Mouse (Mus musculus) heart, embryonic 15.5 days (tissue): ENCODE results near the gene 2900026A02Rik. TPM values are rescaled to one million over a fixed set of nuclear protein-coding genes. Genes with fewer than 3 reads are reported as not detected.

Source experiments
- ATAC-seq: fragments of 200-750 bp; cut with Nextera tagmentation; replicated peaks from 2 replicates; pipeline ENCODE4 v1.8.0; 2017; ENCODE audit warnings: low read depth, moderate TSS enrichment; ENCODE audit not compliant: insufficient number of reproducible peaks, insufficient read depth, low FRiP score
- H3K27ac ChIP-seq: fragments of 300-500 bp; sonication (generic); 2 replicates; pipeline ENCODE4 v1.5.1; 2015; ENCODE audit warnings: mild to moderate bottlenecking, inconsistent platforms
- H3K27me3 ChIP-seq: fragments of 300-500 bp; sonication (generic); 2 replicates; pipeline ENCODE4 v1.6.1; 2015; ENCODE audit warnings: inconsistent platforms
- H3K36me3 ChIP-seq: fragments of 300-500 bp; sonication (generic); 2 replicates; pipeline ENCODE4 v1.6.1; 2015; ENCODE audit warnings: mild to moderate bottlenecking, inconsistent platforms
- H3K4me1 ChIP-seq: fragments of 300-500 bp; sonication (generic); replicated peaks from 2 replicates; pipeline ENCODE4 v1.6.1; 2015; ENCODE audit warnings: inconsistent platforms
- H3K4me2 ChIP-seq: fragments of 300-500 bp; sonication (generic); 2 replicates; pipeline ENCODE4 v1.6.1; 2015; ENCODE audit warnings: inconsistent platforms, mild to moderate bottlenecking, moderate library complexity
- H3K4me3 ChIP-seq: fragments of 300-500 bp; sonication (generic); 2 replicates; pipeline ENCODE4 v1.5.1; 2015; ENCODE audit warnings: mild to moderate bottlenecking, inconsistent platforms
- H3K9ac ChIP-seq: fragments of 300-500 bp; sonication (generic); 2 replicates; pipeline ENCODE4 v1.6.1; 2015; ENCODE audit warnings: mild to moderate bottlenecking, inconsistent platforms
- H3K9me3 ChIP-seq: fragments of 300-500 bp; sonication (generic); replicated peaks from 2 replicates; pipeline ENCODE4 v1.6.1; 2016; ENCODE audit warnings: inconsistent platforms
- WGBS: fragments of 180-500 bp; shearing (Covaris S2); methylation state at CpG from one replicate; pipeline ENCODE4 v1.1.7; 2015; ENCODE audit warnings: mixed read lengths; 5-methylcytosine and 5-hydroxymethylcytosine counted together
- polyA plus RNA-seq: library from polyadenylated mRNA; unstranded; fragments of >200 nt; fragmentation: Nextera tagmentation; extraction: Ambion mirVana; gene quantifications from 2 replicates; pipeline ENCODE4 v1.2.1, GENCODE M21; 2015

2900026A02Rik gene
- polyA plus RNA-seq, 1 experiment from 2014 or later, result 14.1 TPM

GRCm38 (mm10) chr5:113209898-113210297 lies 11.1 kb downstream of the 2900026A02Rik start:
- Histone ChIP-seq H3K27ac (peak overlapping the region; percentile 85), H3K4me2 (no peak overlapping the region), H3K36me3 (no peaks in the 10 kb centered on the region), H3K9ac (no peak overlapping the region), H3K9me3 (no peaks in the 10 kb centered on the region), H3K27me3 (no peaks in the 10 kb centered on the region), H3K4me3 (no peak overlapping the region), H3K4me1 (peaks cover 47% of the 10 kb centered on the region)
- ATAC-seq, result no peak
- 65% methylated on average over 13 of the region's 13 CpGs for WGBS

GRCm38 (mm10) chr5:113209401-113209750 lies 11.7 kb downstream of the 2900026A02Rik start:
- peaks cover 44% of the 10 kb centered on the region for H3K4me1 ChIP-seq
- WGBS, result 39% methylated on average over 11 of the region's 11 CpGs
- H3K4me2 ChIP-seq, result peak overlapping the region; percentile 3; the same call in 1 of the 2 replicates
- no peak overlapping the region for H3K4me3 ChIP-seq
- no peaks in the 10 kb centered on the region for H3K9me3 ChIP-seq
- H3K27me3 ChIP-seq, result no peaks in the 10 kb centered on the region
- peak overlapping the region; percentile 85 for H3K27ac ChIP-seq
- H3K36me3 ChIP-seq, result no peaks in the 10 kb centered on the region
- no peak for ATAC-seq
- no peak overlapping the region for H3K9ac ChIP-seq

GRCm38 (mm10) chr5:113208622-113209400 lies 12.2 kb downstream of the 2900026A02Rik start:
- Histone ChIP-seq H3K4me3 (no peak overlapping the region), H3K9ac (no peak overlapping the region), H3K27me3 (no peaks in the 10 kb centered on the region), H3K9me3 (no peaks in the 10 kb centered on the region), H3K4me2 (peak overlapping the region; percentile 3; the same call in 1 of the 2 replicates), H3K27ac (peak overlapping the region; percentile 85), H3K36me3 (no peaks in the 10 kb centered on the region), H3K4me1 (peaks cover 42% of the 10 kb centered on the region)
- WGBS, result 44% methylated on average over 11 of the region's 11 CpGs
- ATAC-seq, result peak; percentile 57

GRCm38 (mm10) chr5:113208048-113208447 lies 13.0 kb downstream of the 2900026A02Rik start:
- peaks cover 42% of the 10 kb centered on the region for H3K4me1 ChIP-seq

GRCm38 (mm10) chr5:113206670-113207352 lies 14.2 kb downstream of the 2900026A02Rik start:
- no peak overlapping the region for H3K9ac ChIP-seq
- peak overlapping the region; percentile 85 for H3K27ac ChIP-seq
- ATAC-seq, result no peak
- no peaks in the 10 kb centered on the region for H3K27me3 ChIP-seq
- no peak overlapping the region for H3K4me2 ChIP-seq
- H3K36me3 ChIP-seq, result no peaks in the 10 kb centered on the region
- no peak overlapping the region for H3K4me3 ChIP-seq
- H3K9me3 ChIP-seq, result no peaks in the 10 kb centered on the region
- peaks cover 42% of the 10 kb centered on the region for H3K4me1 ChIP-seq
- 32% methylated on average over 9 of the region's 9 CpGs for WGBS

More at GRCm38 (mm10) chr5:113208048-113208447, 13.0 kb downstream of the 2900026A02Rik start:
- no peaks in the 10 kb centered on the region for H3K36me3 ChIP-seq
- H3K9me3 ChIP-seq, result no peaks in the 10 kb centered on the region
- 35% methylated on average over 4 of the region's 4 CpGs for WGBS
- H3K27ac ChIP-seq, result peak overlapping the region; percentile 85
- no peak overlapping the region for H3K9ac ChIP-seq
- 0 out of 2 replicates have a peak, but pooled peaks have one; percentile 28 for ATAC-seq
- no peak overlapping the region for H3K4me2 ChIP-seq
- no peak overlapping the region for H3K4me3 ChIP-seq
- H3K27me3 ChIP-seq, result no peaks in the 10 kb centered on the region

GRCm38 (mm10) chr5:113204193-113204592 lies 16.8 kb downstream of the 2900026A02Rik start:
- no peak overlapping the region for H3K4me2 ChIP-seq
- H3K4me1 ChIP-seq, result peaks cover 34% of the 10 kb centered on the region; the same call in 1 of the 2 replicates
- no peaks in the 10 kb centered on the region for H3K9me3 ChIP-seq
- 83% methylated on average over 9 of the region's 9 CpGs for WGBS
- no peaks in the 10 kb centered on the region for H3K27me3 ChIP-seq
- H3K9ac ChIP-seq, result no peak overlapping the region
- H3K27ac ChIP-seq, result no peak overlapping the region
- no peak for ATAC-seq
- no peaks in the 10 kb centered on the region for H3K36me3 ChIP-seq
- H3K4me3 ChIP-seq, result no peak overlapping the region

- H3K4me3 ChIP-seq, result no peak overlapping the region
- WGBS, result 78% methylated on average over 10 of the region's 10 CpGs
- H3K9ac ChIP-seq, result no peak overlapping the region
- H3K27ac ChIP-seq, result peak overlapping the region; percentile 81
- peaks cover 31% of the 10 kb centered on the region for H3K4me1 ChIP-seq
- ATAC-seq, result no peak
- H3K9me3 ChIP-seq, result no peaks in the 10 kb centered on the region
- no peaks in the 10 kb centered on the region; the same call in 1 of the 2 replicates for H3K27me3 ChIP-seq
- no peaks in the 10 kb centered on the region for H3K36me3 ChIP-seq
- no peak overlapping the region for H3K4me2 ChIP-seq
These were observed 21.3 kb downstream of the 2900026A02Rik start for GRCm38 (mm10) chr5:113199772-113200134.

GRCm38 (mm10) chr5:113199126-113199771 lies 21.8 kb downstream of the 2900026A02Rik start:
- Histone ChIP-seq H3K9me3 (no peaks in the 10 kb centered on the region), H3K27ac (peak overlapping the region; percentile 81), H3K4me3 (no peak overlapping the region), H3K27me3 (no peaks in the 10 kb centered on the region; the same call in 1 of the 2 replicates), H3K36me3 (no peaks in the 10 kb centered on the region), H3K9ac (no peak overlapping the region), H3K4me2 (no peak overlapping the region), H3K4me1 (peaks cover 31% of the 10 kb centered on the region)
- no peak; the same call in 1 of the 2 replicates for ATAC-seq
- WGBS, result 42% methylated on average over 8 of the region's 8 CpGs

GRCm38 (mm10) chr5:113196916-113197794 lies 23.9 kb downstream of the 2900026A02Rik start:
- no peak overlapping the region for H3K9ac ChIP-seq
- H3K27ac ChIP-seq, result peak overlapping the region; percentile 81
- no peaks in the 10 kb centered on the region for H3K9me3 ChIP-seq
- no peaks in the 10 kb centered on the region; the same call in 1 of the 2 replicates for H3K27me3 ChIP-seq
- ATAC-seq, result no peak
- 34% methylated on average over 9 of the region's 9 CpGs for WGBS
- no peak overlapping the region for H3K4me3 ChIP-seq
- no peaks in the 10 kb centered on the region for H3K36me3 ChIP-seq
- H3K4me1 ChIP-seq, result peaks cover 31% of the 10 kb centered on the region
- no peak overlapping the region for H3K4me2 ChIP-seq

- ATAC-seq, result no peak
- no peak overlapping the region for H3K4me3 ChIP-seq
- H3K27ac ChIP-seq, result 0 out of 2 replicates have a peak overlapping the region, but pooled peaks have one; percentile 81
- no peak overlapping the region for H3K9ac ChIP-seq
- H3K36me3 ChIP-seq, result 0 out of 2 replicates have a peak, but pooled peaks cover 3% of the 10 kb centered on the region
- H3K27me3 ChIP-seq, result no peaks in the 10 kb centered on the region; the same call in 1 of the 2 replicates
- no peak overlapping the region for H3K4me2 ChIP-seq
- no peaks in the 10 kb centered on the region for H3K9me3 ChIP-seq
- H3K4me1 ChIP-seq, result peaks cover 31% of the 10 kb centered on the region
- WGBS, result 87% methylated on average over 6 of the region's 6 CpGs
These were observed 25.1 kb downstream of the 2900026A02Rik start for GRCm38 (mm10) chr5:113195907-113196306.
